Mouse (Mus musculus): ENCODE data around the gene Prmt8.

DNA sequence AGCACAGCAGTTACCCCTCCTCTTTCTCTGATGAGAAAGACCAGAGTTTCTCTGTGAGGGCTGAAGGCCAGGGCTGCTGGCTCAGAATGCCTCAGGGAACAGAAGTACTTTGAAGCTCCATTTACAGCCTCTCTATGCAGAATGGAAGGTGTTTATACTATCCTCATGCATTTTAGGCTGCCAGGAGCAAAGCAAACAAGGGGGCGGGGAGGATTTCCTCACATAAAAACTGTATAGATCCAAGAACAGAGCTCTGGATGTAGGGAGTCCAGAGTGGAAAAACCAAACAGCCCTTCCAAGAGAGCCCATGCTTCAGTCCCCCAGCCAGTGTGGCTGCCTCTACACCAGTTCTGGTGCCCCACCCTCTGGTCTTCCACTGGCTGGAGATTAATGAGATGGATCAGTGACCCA lies 61.0 kb downstream of the Prmt8 start:
- TF ChIP-seq CTCF (IDR thresholded peaks at IDR 0.05; ENCODE audit: control insufficient read depth, insufficient read depth, insufficient read length) (no peak), MYOD1 (IDR thresholded peaks at IDR 0.05; ENCODE audit: control insufficient read depth, insufficient read length, low read depth) (no peak), CEBPB (IDR thresholded peaks at IDR 0.05; ENCODE audit: low read depth) (no peak), MAX (IDR thresholded peaks at IDR 0.05) (no peak)
